Mouse (Mus musculus): ENCODE results near the gene Olfr318. TPM values are rescaled to one million over a fixed set of nuclear protein-coding genes. Genes with fewer than 3 reads are reported as not detected.

Gene Olfr318
- polyA plus RNA-seq, 1 experiment from 2014 or later: not detected

DNA sequence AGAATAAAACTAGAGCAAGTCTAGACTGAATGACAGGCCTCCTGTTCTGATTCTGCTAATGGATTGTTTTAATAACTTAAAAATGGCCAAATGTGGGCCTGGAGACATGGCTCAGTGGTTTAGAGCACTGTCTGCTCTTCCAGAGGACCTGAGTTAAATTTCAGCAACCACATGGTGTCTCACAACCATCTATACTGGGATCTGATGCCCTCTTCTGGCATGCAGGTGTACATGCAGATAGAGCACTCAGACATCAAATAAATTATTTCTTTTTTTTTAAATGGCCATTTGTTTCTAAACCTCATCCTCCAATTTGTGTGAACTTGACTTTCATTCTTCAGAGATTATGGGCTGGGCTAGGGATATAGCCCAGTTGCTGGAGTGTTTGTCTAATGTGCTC, 54.6 kb downstream of the Olfr318 start:
- H3K9me3 ChIP-seq (replicated peaks): no peaks in the 10 kb centered on the region
- DNase-seq (ENCODE audit: low spot score): no peak
- H3K27ac ChIP-seq: no peak overlapping the region
- H3K4me3 ChIP-seq: no peak overlapping the region
- H3K4me1 ChIP-seq: no peaks in the 10 kb centered on the region
- H3K27me3 ChIP-seq (ENCODE audit: low read depth, poor library complexity, severe bottlenecking): no peaks in the 10 kb centered on the region
- no peaks in the 10 kb centered on the region for H3K36me3 ChIP-seq

Other genes with a start within 250 kb of the Olfr318 start
- not detected in 2 replicates for gene Olfr332, start 231.5 kb downstream of the Olfr318 start, polyA plus RNA-seq (2016; fragmentation: Nextera tagmentation; extraction: Ambion mirVana)
- not detected in 2 replicates for gene Olfr331, start 221.4 kb downstream of the Olfr318 start, polyA plus RNA-seq (2016; fragmentation: Nextera tagmentation; extraction: Ambion mirVana)
- gene Olfr330, start 189.2 kb downstream of the Olfr318 start, polyA plus RNA-seq (2016; fragmentation: Nextera tagmentation; extraction: Ambion mirVana): not detected in 2 replicates
- not detected in 2 replicates for gene Olfr329-ps, start 177.6 kb downstream of the Olfr318 start, polyA plus RNA-seq (2016; fragmentation: Nextera tagmentation; extraction: Ambion mirVana)
- 0.05 TPM in 1 of 2 replicates, not detected in the other for gene Olfr328, start 168.4 kb downstream of the Olfr318 start, polyA plus RNA-seq (2016; fragmentation: Nextera tagmentation; extraction: Ambion mirVana)
- gene Olfr224, start 153.5 kb downstream of the Olfr318 start, polyA plus RNA-seq (2016; fragmentation: Nextera tagmentation; extraction: Ambion mirVana): not detected in 2 replicates
- gene Olfr325, start 146.3 kb downstream of the Olfr318 start, polyA plus RNA-seq (2016; fragmentation: Nextera tagmentation; extraction: Ambion mirVana): not detected in 2 replicates
- gene Olfr324, start 128.9 kb downstream of the Olfr318 start, polyA plus RNA-seq (2016; fragmentation: Nextera tagmentation; extraction: Ambion mirVana): not detected in 2 replicates
- not detected in 2 replicates for gene 2210407C18Rik, start 107.9 kb downstream of the Olfr318 start, polyA plus RNA-seq (2016; fragmentation: Nextera tagmentation; extraction: Ambion mirVana)
- not detected in 2 replicates for gene Olfr323, start 93.5 kb downstream of the Olfr318 start, polyA plus RNA-seq (2016; fragmentation: Nextera tagmentation; extraction: Ambion mirVana)
- gene Trim58, start 83.5 kb downstream of the Olfr318 start, polyA plus RNA-seq (2016; fragmentation: Nextera tagmentation; extraction: Ambion mirVana): 0.29 and 0.30 TPM in 2 replicates
- not detected in 2 replicates for gene Olfr322, start 65.2 kb downstream of the Olfr318 start, polyA plus RNA-seq (2016; fragmentation: Nextera tagmentation; extraction: Ambion mirVana)
- gene Olfr320, start 42.9 kb downstream of the Olfr318 start, polyA plus RNA-seq (2016; fragmentation: Nextera tagmentation; extraction: Ambion mirVana): not detected in 2 replicates
- not detected in 2 replicates for gene Olfr319, start 24.9 kb downstream of the Olfr318 start, polyA plus RNA-seq (2016; fragmentation: Nextera tagmentation; extraction: Ambion mirVana)
- not detected in 2 replicates for gene Olfr317, start 15.2 kb upstream of the Olfr318 start, polyA plus RNA-seq (2016; fragmentation: Nextera tagmentation; extraction: Ambion mirVana)
- gene Olfr316, start 28.7 kb upstream of the Olfr318 start, polyA plus RNA-seq (2016; fragmentation: Nextera tagmentation; extraction: Ambion mirVana): not detected in 2 replicates
- not detected in 2 replicates for gene Olfr315, start 49.2 kb upstream of the Olfr318 start, polyA plus RNA-seq (2016; fragmentation: Nextera tagmentation; extraction: Ambion mirVana)
- not detected in 2 replicates for gene Olfr314, start 58.9 kb upstream of the Olfr318 start, polyA plus RNA-seq (2016; fragmentation: Nextera tagmentation; extraction: Ambion mirVana)
- gene Fam183b, start 77.9 kb upstream of the Olfr318 start, polyA plus RNA-seq (2016; fragmentation: Nextera tagmentation; extraction: Ambion mirVana): not detected in 2 replicates
- gene Olfr313, start 91.0 kb upstream of the Olfr318 start, polyA plus RNA-seq (2016; fragmentation: Nextera tagmentation; extraction: Ambion mirVana): not detected in 2 replicates
- not detected in 2 replicates for gene Olfr312, start 105.2 kb upstream of the Olfr318 start, polyA plus RNA-seq (2016; fragmentation: Nextera tagmentation; extraction: Ambion mirVana)
- gene Olfr311, start 115.2 kb upstream of the Olfr318 start, polyA plus RNA-seq (2016; fragmentation: Nextera tagmentation; extraction: Ambion mirVana): not detected in 2 replicates
- gene Gm12258, start 123.1 kb upstream of the Olfr318 start, polyA plus RNA-seq (2016; fragmentation: Nextera tagmentation; extraction: Ambion mirVana): 7.8 and 11.0 TPM in 2 replicates
- 8.6 and 10.9 TPM in 2 replicates for gene 2810021J22Rik, start 143.2 kb upstream of the Olfr318 start, polyA plus RNA-seq (2016; fragmentation: Nextera tagmentation; extraction: Ambion mirVana)
- gene Zfp39, start 180.2 kb upstream of the Olfr318 start, polyA plus RNA-seq (2016; fragmentation: Nextera tagmentation; extraction: Ambion mirVana): 5.7 and 6.9 TPM in 2 replicates
- gene Btnl10, start 193.9 kb upstream of the Olfr318 start, polyA plus RNA-seq (2016; fragmentation: Nextera tagmentation; extraction: Ambion mirVana): 0.05 TPM in 1 of 2 replicates, not detected in the other
- gene Rnf187, start 214.9 kb upstream of the Olfr318 start, polyA plus RNA-seq (2016; fragmentation: Nextera tagmentation; extraction: Ambion mirVana): 222 and 238 TPM in 2 replicates
- gene Hist3h2ba, start 224.9 kb upstream of the Olfr318 start, polyA plus RNA-seq (2016; fragmentation: Nextera tagmentation; extraction: Ambion mirVana): 3.2 and 4.5 TPM in 2 replicates
- 8.4 and 11.3 TPM in 2 replicates for gene Hist3h2a, start 230.7 kb upstream of the Olfr318 start, polyA plus RNA-seq (2016; fragmentation: Nextera tagmentation; extraction: Ambion mirVana)
- 0.31 and 0.35 TPM in 2 replicates for gene Trim17, start 230.7 kb upstream of the Olfr318 start, polyA plus RNA-seq (2016; fragmentation: Nextera tagmentation; extraction: Ambion mirVana)